Mouse (Mus musculus): Measurements from ENCODE around the gene Gm20388. TPM values are rescaled to one million over a fixed set of nuclear protein-coding genes. Genes with fewer than 3 reads are reported as not detected.

Gene Gm20388
- polyA plus RNA-seq, 1 experiment from 2014 or later: not detected

- Histone ChIP-seq H3K27ac (no peak overlapping the region), H3K27me3 (replicated peaks) (no peaks in the 10 kb centered on the region), H3K9me3 (replicated peaks) (no peaks in the 10 kb centered on the region), H3K4me3 (no peak overlapping the region), H3K4me1 (peaks cover 19% of the 10 kb centered on the region), H3K9ac (no peak overlapping the region), H3K4me2 (no peak overlapping the region), H3K36me3 (no peaks in the 10 kb centered on the region)
- no peak for ATAC-seq
- WGBS (ENCODE audit: insufficient replicate concordance): 70% methylated on average over 5 of the region's 5 CpGs
Observed at GRCm38 (mm10) chr8:122875186-122875585, 2964.5 kb downstream of the Gm20388 start.

GRCm38 (mm10) chr8:122878231-122878630 lies 2967.6 kb downstream of the Gm20388 start:
- WGBS (ENCODE audit: insufficient replicate concordance): 68% methylated on average over 3 of the region's 3 CpGs
- H3K4me2 ChIP-seq: no peak overlapping the region
- H3K9me3 ChIP-seq (replicated peaks): no peaks in the 10 kb centered on the region
- H3K4me1 ChIP-seq: no peaks in the 10 kb centered on the region
- no peak overlapping the region for H3K4me3 ChIP-seq
- ATAC-seq: no peak
- no peak overlapping the region for H3K27ac ChIP-seq
- H3K27me3 ChIP-seq (replicated peaks): no peaks in the 10 kb centered on the region
- H3K36me3 ChIP-seq: peaks cover 21% of the 10 kb centered on the region
- H3K9ac ChIP-seq: no peak overlapping the region

DNA sequence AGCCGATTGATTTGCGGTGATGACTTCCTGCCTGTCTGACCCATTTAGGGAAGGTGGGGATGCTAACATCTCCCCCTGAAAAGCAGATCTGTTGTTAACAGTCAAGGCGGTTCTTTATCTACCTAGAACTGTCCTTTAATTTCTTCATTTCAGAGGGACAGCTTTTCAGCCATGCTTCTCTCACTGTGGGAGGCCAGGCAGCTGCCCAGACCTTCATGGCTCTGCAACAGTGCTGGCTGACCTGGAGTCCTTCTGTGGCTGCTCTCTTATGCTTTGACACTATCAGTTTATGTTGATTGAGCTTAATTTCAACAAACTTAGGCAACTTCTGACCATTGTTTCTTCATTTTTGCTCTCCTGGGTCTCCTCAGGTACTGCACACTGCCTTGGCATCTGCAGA lies 2969.7 kb downstream of the Gm20388 start:
- H3K36me3 ChIP-seq: peaks cover 42% of the 10 kb centered on the region
- no peak for ATAC-seq
- 55% methylated on average over 3 of the region's 3 CpGs for WGBS (ENCODE audit: insufficient replicate concordance)
- no peaks in the 10 kb centered on the region for H3K9me3 ChIP-seq (replicated peaks)
- H3K27ac ChIP-seq: no peak overlapping the region
- H3K4me1 ChIP-seq: no peaks in the 10 kb centered on the region
- H3K9ac ChIP-seq: no peak overlapping the region
- no peak overlapping the region for H3K4me2 ChIP-seq
- H3K4me3 ChIP-seq: no peak overlapping the region
- H3K27me3 ChIP-seq (replicated peaks): no peaks in the 10 kb centered on the region

DNA sequence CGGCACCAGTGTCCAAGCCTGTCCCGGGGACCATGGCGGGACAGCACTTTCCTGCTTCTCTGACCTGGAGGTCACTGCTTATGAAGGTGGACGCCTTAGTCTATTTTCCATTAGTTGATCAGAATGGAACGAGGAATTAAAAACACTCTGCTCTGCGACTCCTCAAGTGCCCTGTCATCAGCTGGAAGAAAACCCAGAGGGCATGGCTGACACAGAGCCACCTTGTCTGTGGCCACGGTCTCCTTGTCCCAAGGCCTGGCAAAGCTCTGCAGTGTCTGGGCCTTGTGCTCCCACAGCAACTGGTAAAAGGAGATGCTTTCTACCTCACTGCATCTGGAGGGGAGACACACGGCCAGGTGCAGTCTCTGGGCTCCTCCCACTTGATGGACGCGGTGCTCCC lies 2973.0 kb downstream of the Gm20388 start:
- no peak for ATAC-seq
- Histone ChIP-seq H3K9ac (no peak overlapping the region), H3K9me3 (replicated peaks) (no peaks in the 10 kb centered on the region), H3K4me3 (no peak overlapping the region), H3K36me3 (peaks cover 75% of the 10 kb centered on the region), H3K4me2 (no peak overlapping the region), H3K27me3 (replicated peaks) (no peaks in the 10 kb centered on the region), H3K4me1 (no peaks in the 10 kb centered on the region), H3K27ac (no peak overlapping the region)
- 88% methylated on average over 10 of the region's 10 CpGs for WGBS (ENCODE audit: insufficient replicate concordance)

DNA sequence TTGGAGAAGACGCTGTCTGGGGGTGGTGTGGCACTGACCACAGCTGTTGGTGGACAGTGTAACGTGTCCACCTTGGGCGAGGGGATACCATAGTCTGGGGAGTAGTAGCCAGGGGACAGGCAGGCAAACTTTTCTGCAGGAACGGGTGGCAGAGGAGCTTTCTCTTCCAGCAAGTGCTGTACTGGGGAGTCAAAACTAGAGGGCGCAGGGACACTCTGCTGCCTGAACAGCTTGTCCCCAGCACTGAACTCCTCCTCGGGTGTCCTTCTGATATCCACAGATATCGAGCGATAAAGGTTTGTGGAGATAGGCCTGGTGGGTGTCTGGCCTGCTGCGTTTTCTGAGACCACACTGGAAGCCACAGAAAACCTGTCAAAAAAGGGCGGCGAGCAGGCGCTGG lies 2980.8 kb downstream of the Gm20388 start:
- peaks cover 99% of the 10 kb centered on the region for H3K36me3 ChIP-seq
- WGBS (ENCODE audit: insufficient replicate concordance): 86% methylated on average over 12 of the region's 12 CpGs
- no peaks in the 10 kb centered on the region for H3K9me3 ChIP-seq (replicated peaks)
- H3K4me3 ChIP-seq: no peak overlapping the region
- no peak overlapping the region for H3K9ac ChIP-seq
- H3K4me1 ChIP-seq: no peaks in the 10 kb centered on the region
- 0 out of 2 replicates have a peak, but pooled peaks have one; percentile 8 for ATAC-seq
- H3K4me2 ChIP-seq: no peak overlapping the region
- H3K27ac ChIP-seq: no peak overlapping the region
- no peaks in the 10 kb centered on the region for H3K27me3 ChIP-seq (replicated peaks)

DNA sequence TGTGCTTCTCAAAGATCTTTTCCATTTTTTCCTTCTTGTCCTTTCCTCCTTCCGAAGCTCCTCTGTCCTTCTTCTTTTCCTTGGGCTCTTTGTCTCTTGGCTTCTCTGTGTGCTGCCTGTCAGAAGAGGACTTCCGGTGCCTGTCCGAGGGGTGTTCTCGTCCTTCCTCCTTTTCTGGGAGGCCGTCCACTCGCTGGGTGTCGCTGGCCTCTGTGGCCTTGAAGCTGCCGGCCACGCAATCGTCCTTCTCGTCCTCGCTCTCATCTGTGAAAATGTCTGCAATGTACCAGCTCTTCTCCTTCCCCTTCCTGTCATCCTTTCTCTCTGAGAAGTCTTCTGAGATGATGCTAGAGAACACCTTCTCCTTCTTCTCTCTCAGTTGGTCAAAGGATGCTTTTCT lies 2982.8 kb downstream of the Gm20388 start:
- H3K4me1 ChIP-seq: 0 out of 2 replicates have a peak, but pooled peaks cover 1% of the 10 kb centered on the region
- H3K9me3 ChIP-seq (replicated peaks): no peaks in the 10 kb centered on the region
- H3K4me3 ChIP-seq: no peak overlapping the region
- ATAC-seq: no peak
- H3K27ac ChIP-seq: no peak overlapping the region
- no peak overlapping the region for H3K4me2 ChIP-seq
- no peak overlapping the region for H3K9ac ChIP-seq
- H3K27me3 ChIP-seq (replicated peaks): no peaks in the 10 kb centered on the region
- 77% methylated on average over 12 of the region's 12 CpGs for WGBS (ENCODE audit: insufficient replicate concordance)
- peaks cover 99% of the 10 kb centered on the region for H3K36me3 ChIP-seq

DNA sequence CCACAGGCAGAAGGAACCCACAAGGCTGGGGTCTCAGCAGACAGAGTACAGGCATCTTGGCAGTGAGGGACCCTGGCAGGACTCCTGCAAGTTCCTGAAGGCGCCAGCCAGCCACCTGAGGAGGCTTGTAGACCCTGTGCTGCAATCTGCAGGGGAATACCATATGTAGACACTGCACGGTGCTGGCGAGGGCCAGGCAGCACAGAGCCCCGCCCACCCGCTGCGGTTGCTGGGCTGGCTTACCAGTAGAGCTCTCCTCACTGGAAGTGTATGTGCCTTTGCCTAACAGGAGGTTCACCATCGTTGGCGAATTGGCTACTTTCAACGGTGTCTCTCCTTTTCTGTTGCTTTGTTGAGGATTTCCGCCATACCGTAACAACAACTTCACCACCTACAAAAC lies 2985.7 kb downstream of the Gm20388 start:
- Histone ChIP-seq H3K9ac (no peak overlapping the region), H3K9me3 (replicated peaks) (no peaks in the 10 kb centered on the region), H3K4me3 (no peak overlapping the region), H3K27me3 (replicated peaks) (no peaks in the 10 kb centered on the region), H3K4me1 (0 out of 2 replicates have a peak, but pooled peaks cover 4% of the 10 kb centered on the region), H3K4me2 (no peak overlapping the region), H3K36me3 (peaks cover 97% of the 10 kb centered on the region), H3K27ac (no peak overlapping the region)
- no peak for ATAC-seq
- WGBS (ENCODE audit: insufficient replicate concordance): 87% methylated on average over 11 of the region's 11 CpGs

- Histone ChIP-seq H3K27ac (no peak overlapping the region), H3K4me2 (no peak overlapping the region), H3K4me3 (no peak overlapping the region), H3K27me3 (replicated peaks) (no peaks in the 10 kb centered on the region), H3K4me1 (peaks cover 6% of the 10 kb centered on the region; the same call in 1 of the 2 replicates), H3K36me3 (peaks cover 93% of the 10 kb centered on the region), H3K9me3 (replicated peaks) (no peaks in the 10 kb centered on the region), H3K9ac (no peak overlapping the region)
- WGBS (ENCODE audit: insufficient replicate concordance): 84% methylated on average over 8 of the region's 8 CpGs
- ATAC-seq: no peak
Observed at GRCm38 (mm10) chr8:122897200-122897599, 2986.6 kb downstream of the Gm20388 start.

DNA sequence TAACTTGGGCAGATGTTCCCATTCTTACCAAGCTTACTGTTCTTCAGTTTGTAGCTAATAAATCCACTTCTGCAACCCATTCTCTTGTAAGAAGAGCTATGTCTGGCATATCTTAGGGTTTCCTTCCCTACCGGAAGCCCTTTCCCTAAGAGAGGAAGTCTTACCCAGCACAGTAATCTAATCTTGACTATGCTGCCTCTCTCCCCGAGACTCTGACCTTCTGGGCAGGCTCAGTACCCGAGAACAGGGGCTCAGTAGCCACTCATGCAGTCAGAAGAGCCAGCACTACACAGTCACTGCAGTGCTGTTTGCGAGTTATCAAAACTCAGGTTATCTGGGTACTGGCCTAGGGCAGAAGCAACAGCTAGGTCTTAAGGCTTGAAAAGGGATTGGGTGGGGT lies 2987.4 kb downstream of the Gm20388 start:
- no peak for ATAC-seq
- Histone ChIP-seq H3K27me3 (replicated peaks) (no peaks in the 10 kb centered on the region), H3K27ac (no peak overlapping the region), H3K4me1 (peaks cover 12% of the 10 kb centered on the region; the same call in 1 of the 2 replicates), H3K4me3 (no peak overlapping the region), H3K4me2 (no peak overlapping the region), H3K9ac (no peak overlapping the region), H3K36me3 (peaks cover 90% of the 10 kb centered on the region), H3K9me3 (replicated peaks) (no peaks in the 10 kb centered on the region)
- 54% methylated on average over 4 of the region's 4 CpGs for WGBS (ENCODE audit: insufficient replicate concordance)

DNA sequence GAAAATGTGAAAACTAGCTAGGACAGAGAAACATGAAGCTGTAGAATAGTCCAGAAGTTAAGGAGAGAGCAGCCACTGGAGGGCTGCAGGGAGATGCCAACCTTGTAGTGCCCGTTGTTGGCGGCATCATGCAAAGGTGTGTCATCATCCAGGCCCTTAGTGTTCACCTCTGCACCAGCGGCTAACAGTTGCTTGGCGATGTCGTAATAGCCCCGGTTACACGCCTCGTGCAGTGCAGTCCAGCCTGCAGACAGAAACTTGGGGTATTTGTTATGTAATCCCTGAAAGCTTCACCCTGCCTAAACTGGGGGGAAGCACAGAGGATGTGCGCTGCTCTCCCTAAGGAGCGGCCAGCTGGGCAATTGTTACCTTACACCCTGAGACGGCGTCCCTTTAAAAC lies 2987.8 kb downstream of the Gm20388 start:
- no peak overlapping the region for H3K9ac ChIP-seq
- peaks cover 85% of the 10 kb centered on the region for H3K36me3 ChIP-seq
- H3K4me2 ChIP-seq: no peak overlapping the region
- 90% methylated on average over 12 of the region's 12 CpGs for WGBS (ENCODE audit: insufficient replicate concordance)
- ATAC-seq: no peak
- H3K4me1 ChIP-seq: peaks cover 12% of the 10 kb centered on the region; the same call in 1 of the 2 replicates
- no peaks in the 10 kb centered on the region for H3K27me3 ChIP-seq (replicated peaks)
- no peak overlapping the region for H3K4me3 ChIP-seq
- H3K9me3 ChIP-seq (replicated peaks): no peaks in the 10 kb centered on the region
- H3K27ac ChIP-seq: no peak overlapping the region

GRCm38 (mm10) chr8:122899085-122899484 lies 2988.4 kb downstream of the Gm20388 start:
- Histone ChIP-seq H3K36me3 (peaks cover 84% of the 10 kb centered on the region), H3K9ac (no peak overlapping the region), H3K4me2 (no peak overlapping the region), H3K4me1 (peaks cover 12% of the 10 kb centered on the region; the same call in 1 of the 2 replicates), H3K4me3 (no peak overlapping the region), H3K27me3 (replicated peaks) (no peaks in the 10 kb centered on the region), H3K27ac (no peak overlapping the region), H3K9me3 (replicated peaks) (no peaks in the 10 kb centered on the region)
- 75% methylated on average over 5 of the region's 5 CpGs for WGBS (ENCODE audit: insufficient replicate concordance)
- ATAC-seq: no peak

DNA sequence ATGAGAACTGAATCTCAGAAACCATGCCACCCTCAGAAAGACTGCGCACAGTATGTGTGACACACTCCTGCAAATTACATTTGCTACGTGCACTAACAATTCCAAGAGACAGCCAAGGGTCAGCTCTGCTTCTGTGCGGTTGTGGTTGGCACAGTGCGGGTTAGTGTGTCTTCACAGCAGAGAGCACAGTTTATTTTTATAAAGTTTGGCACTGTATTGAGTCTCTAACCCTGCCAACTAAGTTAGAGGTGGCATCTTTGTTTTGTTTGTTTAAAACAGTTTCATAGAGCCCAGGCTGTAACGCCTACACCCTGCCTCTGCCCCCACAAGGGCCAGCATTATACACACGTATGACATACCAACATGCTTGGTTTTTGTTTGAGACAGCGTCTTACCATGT lies 2990.8 kb downstream of the Gm20388 start:
- ATAC-seq: no peak
- Histone ChIP-seq H3K9ac (no peak overlapping the region), H3K9me3 (replicated peaks) (no peaks in the 10 kb centered on the region), H3K27ac (no peak overlapping the region), H3K36me3 (peaks cover 77% of the 10 kb centered on the region), H3K4me2 (no peak overlapping the region), H3K4me1 (peaks cover 24% of the 10 kb centered on the region), H3K27me3 (replicated peaks) (no peaks in the 10 kb centered on the region), H3K4me3 (no peak overlapping the region)
- WGBS (ENCODE audit: insufficient replicate concordance): 88% methylated on average over 7 of the region's 7 CpGs

GRCm38 (mm10) chr8:122901892-122902515 lies 2991.4 kb downstream of the Gm20388 start:
- peaks cover 75% of the 10 kb centered on the region for H3K36me3 ChIP-seq
- no peak for ATAC-seq
- WGBS (ENCODE audit: insufficient replicate concordance): 85% methylated on average over 8 of the region's 8 CpGs

More at GRCm38 (mm10) chr8:122901892-122902515, 2991.4 kb downstream of the Gm20388 start:
- no peak overlapping the region for H3K4me3 ChIP-seq
- H3K9ac ChIP-seq: no peak overlapping the region
- no peak overlapping the region for H3K4me2 ChIP-seq
- H3K9me3 ChIP-seq (replicated peaks): no peaks in the 10 kb centered on the region
- H3K27me3 ChIP-seq (replicated peaks): no peaks in the 10 kb centered on the region
- no peak overlapping the region for H3K27ac ChIP-seq
- H3K4me1 ChIP-seq: peaks cover 29% of the 10 kb centered on the region

Measured in liver, embryonic 12.5 days (tissue).